Mouse (Mus musculus) olfactory bulb, adult 2 months (tissue): ENCODE results near the gene Dpf3. TPM values are rescaled to one million over a fixed set of nuclear protein-coding genes. Genes with fewer than 3 reads are reported as not detected.

Experiments used
- H3K27ac ChIP-seq: fragments of 200-500 bp; 2 replicates; pipeline ENCODE4 v1.5.1; 2012; ENCODE audit warnings: low read depth, low read length; ENCODE audit not compliant: insufficient read depth
- H3K4me1 ChIP-seq: fragments of 200-500 bp; 2 replicates; pipeline ENCODE4 v1.6.1; 2012; ENCODE audit warnings: low read length; ENCODE audit not compliant: control insufficient read depth, insufficient read depth
- H3K4me3 ChIP-seq: fragments of 200-500 bp; 2 replicates; pipeline ENCODE4 v1.5.1; 2012; ENCODE audit warnings: mild to moderate bottlenecking, low read depth, low read length, moderate library complexity; ENCODE audit not compliant: insufficient read depth
- CTCF ChIP-seq: fragments of 200-500 bp; IDR thresholded peaks from 2 replicates; pipeline ENCODE4 v1.5.1; 2012; ENCODE audit warnings: low read depth, mild to moderate bottlenecking, low read length, moderate library complexity; ENCODE audit not compliant: insufficient read depth
- POLR2A ChIP-seq: fragments of 200-500 bp; IDR thresholded peaks from 2 replicates; pipeline ENCODE4 v1.6.1; 2012; ENCODE audit warnings: mild to moderate bottlenecking, low read depth, low read length, moderate library complexity; ENCODE audit not compliant: insufficient read depth
- WGBS: fragments of 180-500 bp; shearing (Covaris S2); methylation state at CpG from one replicate; pipeline ENCODE4 v1.1.7; 2018; 5-methylcytosine and 5-hydroxymethylcytosine counted together
- polyA plus RNA-seq: library from polyadenylated mRNA; stranded (reverse); fragments of >200 nt; gene quantifications from 2 replicates; pipeline ENCODE4 v1.2.4, GENCODE M21; 2012; ENCODE audit warnings: low replicate concordance; ENCODE audit not compliant: missing spikeins, insufficient read depth, insufficient read length

Dpf3 gene
- polyA plus RNA-seq, 1 experiment = not detected

GRCm38 (mm10) chr12:83479140-83479539, 8.4 kb downstream of the Dpf3 start:
- no peak for TF ChIP-seq CTCF
- no peak for TF ChIP-seq POLR2A
- 84% methylated on average over 1 of the region's 1 CpGs for WGBS
- Histone ChIP-seq H3K4me3 (no peak overlapping the region), H3K4me1 (peaks cover 8% of the 10 kb centered on the region), H3K27ac (no peak overlapping the region)

GRCm38 (mm10) chr12:83476277-83476676, 11.2 kb downstream of the Dpf3 start:
- 32% methylated on average over 10 of the region's 10 CpGs for WGBS
- H3K4me3 ChIP-seq = no peak overlapping the region

GRCm38 (mm10) chr12:83475419-83475818, 12.1 kb downstream of the Dpf3 start:
- H3K27ac ChIP-seq = no peak overlapping the region
- 60% methylated on average over 6 of the region's 6 CpGs for WGBS

More at GRCm38 (mm10) chr12:83476277-83476676, 11.2 kb downstream of the Dpf3 start:
- TF ChIP-seq CTCF (no peak), POLR2A (no peak)
- peaks cover 20% of the 10 kb centered on the region for H3K4me1 ChIP-seq
- no peak overlapping the region for H3K27ac ChIP-seq

GRCm38 (mm10) chr12:83473987-83474600, 13.4 kb downstream of the Dpf3 start:
- H3K4me1 ChIP-seq = peaks cover 25% of the 10 kb centered on the region
- H3K27ac ChIP-seq = peak overlapping the region; percentile 50
- no peak for TF ChIP-seq POLR2A
- TF ChIP-seq CTCF = no peak
- no peak overlapping the region for H3K4me3 ChIP-seq
- 10% methylated on average over 5 of the region's 5 CpGs for WGBS

More at GRCm38 (mm10) chr12:83475419-83475818, 12.1 kb downstream of the Dpf3 start:
- Histone ChIP-seq H3K4me1 (peaks cover 25% of the 10 kb centered on the region), H3K4me3 (no peak overlapping the region)
- no peak for TF ChIP-seq CTCF
- no peak for TF ChIP-seq POLR2A

GRCm38 (mm10) chr12:83471760-83472159, 15.8 kb downstream of the Dpf3 start:
- peaks cover 28% of the 10 kb centered on the region for H3K4me1 ChIP-seq
- H3K27ac ChIP-seq = no peak overlapping the region
- no peak overlapping the region for H3K4me3 ChIP-seq
- no peak for TF ChIP-seq CTCF
- no peak for TF ChIP-seq POLR2A
- WGBS = 74% methylated on average over 7 of the region's 7 CpGs

GRCm38 (mm10) chr12:83470085-83470484, 17.4 kb downstream of the Dpf3 start:
- H3K4me3 ChIP-seq = no peak overlapping the region
- no peak overlapping the region for H3K27ac ChIP-seq
- 75% methylated on average over 9 of the region's 9 CpGs for WGBS
- peaks cover 28% of the 10 kb centered on the region for H3K4me1 ChIP-seq
- TF ChIP-seq CTCF (no peak), POLR2A (no peak)

- 53% methylated on average over 6 of the region's 6 CpGs for whole genome bisulfite sequencing
- Histone ChIP-seq H3K4me3 (no peak overlapping the region), H3K27ac (no peak overlapping the region), H3K4me1 (peaks cover 13% of the 10 kb centered on the region)
- TF ChIP-seq POLR2A (no peak), CTCF (no peak)
Observed at GRCm38 (mm10) chr12:83466508-83467430, 20.7 kb downstream of the Dpf3 start.

- WGBS = 91% methylated on average over 4 of the region's 4 CpGs
- H3K4me3 ChIP-seq = no peak overlapping the region
- H3K4me1 ChIP-seq = peaks cover 11% of the 10 kb centered on the region
- no peak overlapping the region for H3K27ac ChIP-seq
- no peak for TF ChIP-seq CTCF
- TF ChIP-seq POLR2A = no peak
Observed at GRCm38 (mm10) chr12:83466053-83466452, 21.5 kb downstream of the Dpf3 start.

GRCm38 (mm10) chr12:83460272-83460671, 27.2 kb downstream of the Dpf3 start:
- peaks cover 14% of the 10 kb centered on the region for H3K4me1 ChIP-seq
- peak overlapping the region; percentile 54 for H3K27ac ChIP-seq
- H3K4me3 ChIP-seq = no peak overlapping the region
- TF ChIP-seq POLR2A (no peak), CTCF (no peak)
- 67% methylated on average over 3 of the region's 3 CpGs for WGBS

- no peak overlapping the region for H3K4me3 ChIP-seq
- H3K27ac ChIP-seq = no peak overlapping the region
- TF ChIP-seq CTCF (no peak), POLR2A (no peak)
- 59% methylated on average over 5 of the region's 5 CpGs for WGBS
- H3K4me1 ChIP-seq = peaks cover 11% of the 10 kb centered on the region
Observed at GRCm38 (mm10) chr12:83454697-83455321, 32.7 kb downstream of the Dpf3 start.
